Mouse (Mus musculus) layer of hippocampus, postnatal 10 days (tissue): ENCODE measurements at regions not wholly inside any gene's neighbourhood (a gene's known extent, or its start where the extent isn't known, plus 50 kb on each side); places are given as distances from the start of the nearest gene placed in this dataset.

Source experiments
- DNase-seq, 2 experiments: peaks; one replicate each; pipeline ENCODE4 v3.0.0; 2021; ENCODE audit warnings: low spot score in 2 of 2

DNA sequence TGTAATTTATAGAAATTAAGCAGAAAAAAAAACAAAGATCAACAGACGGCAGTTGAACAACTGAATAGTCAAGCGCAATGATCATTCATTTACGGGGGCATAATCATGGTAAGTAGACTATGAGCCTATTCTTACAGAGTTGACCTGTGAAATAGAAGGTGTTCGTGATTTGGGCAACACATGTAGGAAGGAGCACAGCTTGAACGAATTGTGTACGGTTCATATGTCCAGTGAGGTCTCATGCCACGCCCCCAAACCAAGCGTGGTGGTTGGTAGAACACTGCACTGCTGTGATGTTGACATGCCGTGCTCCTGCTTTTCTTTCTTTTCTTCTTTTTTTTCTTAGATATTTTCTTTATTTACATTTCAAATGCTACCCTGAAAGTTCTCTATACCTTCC is 563.1 kb downstream of the Etv1 start:
- no peak for DNase-seq

DNA sequence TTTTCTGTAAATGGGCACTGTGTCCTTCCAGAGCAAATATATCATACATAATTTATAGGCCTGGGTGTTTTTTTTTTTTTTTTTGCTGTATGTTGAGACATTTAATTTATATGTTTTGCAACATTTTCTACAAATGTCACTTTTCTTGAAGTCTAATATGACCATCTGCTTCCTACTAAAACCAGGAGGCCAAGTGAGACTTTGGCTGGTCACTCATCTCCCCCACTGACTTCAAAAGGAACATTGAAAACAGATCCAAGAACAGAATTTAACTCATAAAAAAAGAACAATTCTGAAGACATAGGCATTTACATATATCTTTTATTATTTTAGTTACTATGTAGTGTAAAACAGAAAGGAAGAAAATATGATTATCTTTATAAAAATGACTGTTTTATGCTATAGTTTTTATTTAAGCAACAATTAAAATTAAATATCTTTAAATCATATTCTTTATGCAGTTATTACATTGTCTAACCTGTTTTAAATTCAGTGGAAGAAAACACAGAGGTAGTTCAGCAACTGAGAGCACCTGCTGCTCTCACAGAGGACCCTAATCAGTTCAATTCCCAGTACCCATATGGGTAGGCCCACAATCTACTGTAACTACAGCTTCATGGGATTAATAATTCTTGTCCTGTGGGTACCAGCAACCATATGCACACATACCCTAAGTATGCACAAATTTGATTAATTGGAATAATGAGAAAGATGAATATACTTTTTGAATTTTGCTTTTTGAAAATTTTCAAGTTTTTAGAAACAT is 592.5 kb downstream of the Etv1 start:
- no peak for DNase-seq

DNA sequence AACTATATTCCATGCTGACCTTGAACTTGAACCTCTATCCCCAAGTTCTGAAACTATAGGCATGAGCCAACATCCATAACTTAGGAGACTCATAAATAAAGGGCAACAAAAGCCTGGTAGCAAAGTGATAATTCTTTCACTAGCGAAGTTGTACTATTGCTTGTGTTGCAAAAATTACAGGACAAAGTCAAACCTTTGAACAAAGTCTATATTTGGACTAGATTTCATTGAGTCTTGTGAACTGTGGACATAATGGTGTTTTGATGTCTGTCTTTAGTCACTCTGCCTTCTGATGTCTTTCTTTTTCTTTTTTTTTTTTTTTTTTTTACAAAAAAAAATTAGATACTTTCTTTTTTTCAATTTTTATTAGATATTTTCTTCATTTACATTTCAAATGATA is 594.5 kb downstream of the Etv1 start:
- DNase-seq = no peak
